Mouse (Mus musculus): ENCODE results near the gene Sgsm1.

The Sgsm1 gene

GRCm38 (mm10) chr5:113218617-113219235 is 91.9 kb downstream of the Sgsm1 start:
- DNase-seq (ENCODE audit: low read depth, low spot score) = no peak

- no peak for DNase-seq (ENCODE audit: low read depth, low spot score)
These were observed 93.5 kb downstream of the Sgsm1 start for GRCm38 (mm10) chr5:113217076-113217475.

DNA sequence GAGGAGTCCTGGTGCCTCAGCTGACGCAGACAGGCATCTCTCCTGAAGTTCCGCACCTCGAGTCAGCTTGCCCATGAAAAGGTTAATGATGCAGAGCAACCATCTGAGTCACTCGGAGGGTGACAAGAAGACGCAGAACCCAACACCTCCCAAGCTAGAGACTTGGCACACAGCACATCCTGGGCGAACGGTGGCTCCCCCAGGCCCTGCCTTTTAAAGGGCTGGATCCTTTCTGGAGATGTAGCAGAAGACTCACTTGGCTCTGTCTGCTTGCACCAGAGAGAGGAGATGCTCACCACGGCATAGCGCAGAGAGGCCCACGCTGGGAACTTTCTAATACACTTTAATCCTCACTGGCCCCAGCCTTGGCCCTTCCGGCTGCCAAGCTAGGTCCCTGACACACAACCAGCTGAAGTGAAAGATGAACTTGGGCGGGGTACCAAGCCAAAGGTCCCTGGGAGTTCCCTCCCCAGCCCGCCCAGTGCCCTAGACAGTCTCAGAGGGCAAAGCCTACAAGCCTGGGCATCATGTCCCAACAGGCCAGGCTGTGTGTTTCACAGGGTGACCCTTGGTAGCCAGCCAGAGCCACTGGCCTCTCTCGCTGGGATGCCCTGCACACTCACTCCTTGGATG is 94.1 kb downstream of the Sgsm1 start:
- DNase-seq (ENCODE audit: low read depth, low spot score) = no peak

DNA sequence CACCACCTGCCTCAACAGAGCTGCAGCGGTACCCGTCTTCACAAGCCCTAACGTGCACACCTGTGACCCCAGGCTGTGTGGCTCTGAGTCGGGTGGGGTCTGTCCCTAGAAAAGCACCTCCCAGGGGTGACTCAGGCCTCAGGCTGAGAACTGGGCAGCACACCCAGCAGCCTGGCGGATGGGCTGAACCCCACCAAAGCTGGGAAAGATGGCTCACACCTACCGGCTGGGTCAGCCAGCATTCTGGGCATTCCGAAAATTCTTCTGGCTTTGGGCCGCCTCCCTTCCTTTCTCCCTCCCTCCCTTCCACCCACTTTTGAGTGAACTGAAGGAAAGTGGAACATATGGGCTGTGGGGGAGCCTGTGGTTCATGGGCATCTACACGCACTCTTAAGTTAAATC is 95.0 kb downstream of the Sgsm1 start:
- peak; percentile 62 for DNase-seq (ENCODE audit: low read depth, low spot score)

DNA sequence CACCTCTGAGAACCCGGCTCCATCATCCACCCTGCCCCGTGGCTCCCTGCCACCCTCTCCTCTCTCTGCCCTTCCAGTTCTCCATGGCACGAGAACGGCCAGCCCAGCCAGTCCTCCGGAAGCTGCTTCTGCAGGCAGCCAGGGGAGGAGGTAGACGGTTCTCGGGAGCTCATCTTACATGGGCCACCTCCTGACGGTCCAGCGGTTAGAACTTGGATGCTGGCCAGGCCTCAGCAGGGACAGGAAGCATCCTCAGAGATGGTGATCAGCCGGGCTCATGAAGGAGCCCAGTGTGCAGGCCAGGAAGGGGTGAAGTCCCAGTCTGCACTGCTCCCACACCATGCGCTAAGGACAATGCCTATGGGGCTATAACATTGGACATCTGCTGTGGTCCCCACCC is 96.1 kb downstream of the Sgsm1 start:
- DNase-seq (ENCODE audit: low read depth, low spot score) = no peak

GRCm38 (mm10) chr5:113214041-113214440 is 96.5 kb downstream of the Sgsm1 start:
- no peak for DNase-seq (ENCODE audit: low read depth, low spot score)

- DNase-seq (ENCODE audit: low read depth, low spot score) = no peak
These were observed 98.3 kb downstream of the Sgsm1 start for GRCm38 (mm10) chr5:113212156-113212835.

GRCm38 (mm10) chr5:113210314-113210713 is 100.3 kb downstream of the Sgsm1 start:
- no peak for DNase-seq (ENCODE audit: low read depth, low spot score)

GRCm38 (mm10) chr5:113209898-113210297 is 100.7 kb downstream of the Sgsm1 start:
- DNase-seq (ENCODE audit: low read depth, low spot score) = no peak

DNA sequence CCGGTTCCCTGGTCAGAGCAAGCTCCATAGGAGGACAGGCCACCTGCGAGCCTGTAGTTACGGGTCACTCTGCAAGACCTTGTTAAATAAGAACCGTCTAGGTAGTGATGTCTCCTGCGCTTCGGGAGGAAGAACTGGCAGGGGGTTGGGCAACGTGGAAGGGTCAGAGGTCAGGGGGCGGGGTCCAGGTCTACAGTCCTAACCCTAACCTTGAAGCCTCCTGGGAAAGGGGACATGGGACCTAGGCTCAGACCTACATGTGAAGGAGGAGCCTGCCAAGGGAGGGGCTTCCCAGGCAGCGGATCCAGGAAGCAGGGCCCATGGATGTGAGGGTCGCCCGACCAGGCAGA is 101.2 kb downstream of the Sgsm1 start:
- DNase-seq (ENCODE audit: low read depth, low spot score) = peak; percentile 89

GRCm38 (mm10) chr5:113208622-113209400 is 101.8 kb downstream of the Sgsm1 start:
- DNase-seq (ENCODE audit: low read depth, low spot score) = peak; percentile 83

- no peak for DNase-seq (ENCODE audit: low read depth, low spot score)
These were observed 102.5 kb downstream of the Sgsm1 start for GRCm38 (mm10) chr5:113208048-113208447.

GRCm38 (mm10) chr5:113206670-113207352 is 103.8 kb downstream of the Sgsm1 start:
- DNase-seq (ENCODE audit: low read depth, low spot score) = no peak

- no peak for DNase-seq (ENCODE audit: low read depth, low spot score)
These were observed 106.4 kb downstream of the Sgsm1 start for GRCm38 (mm10) chr5:113204193-113204592.

GRCm38 (mm10) chr5:113199772-113200134 is 110.8 kb downstream of the Sgsm1 start:
- DNase-seq (ENCODE audit: low read depth, low spot score) = no peak

- DNase-seq (ENCODE audit: low read depth, low spot score) = peak; percentile 89
These were observed 111.3 kb downstream of the Sgsm1 start for GRCm38 (mm10) chr5:113199126-113199771.

- no peak for DNase-seq (ENCODE audit: low read depth, low spot score)
These were observed 113.4 kb downstream of the Sgsm1 start for GRCm38 (mm10) chr5:113196916-113197794.

DNA sequence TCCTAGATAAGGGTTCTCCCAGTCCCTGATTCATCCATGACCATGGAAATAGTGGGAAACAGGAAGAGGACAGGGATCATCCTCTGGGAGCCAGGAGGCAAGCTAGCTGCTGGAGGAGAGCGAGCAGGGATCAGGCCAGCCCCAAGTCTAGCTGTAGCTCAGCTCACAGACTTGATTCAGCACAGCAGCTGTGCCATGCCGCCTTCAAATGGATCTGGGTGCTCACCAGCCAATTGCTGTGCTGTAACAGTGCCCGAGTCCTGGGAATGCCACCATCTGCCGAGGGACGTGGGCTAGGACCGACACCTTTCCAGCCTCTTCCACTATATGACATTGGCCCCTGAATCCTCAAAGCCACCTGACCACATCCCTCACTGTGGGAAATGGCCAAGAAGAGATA is 114.7 kb downstream of the Sgsm1 start:
- DNase-seq (ENCODE audit: low read depth, low spot score) = no peak

- no peak for DNase-seq (ENCODE audit: low read depth, low spot score)
These were observed 115.1 kb downstream of the Sgsm1 start for GRCm38 (mm10) chr5:113195451-113195850.

- no peak for DNase-seq (ENCODE audit: low read depth, low spot score)
These were observed 116.8 kb downstream of the Sgsm1 start for GRCm38 (mm10) chr5:113193762-113194161.
